Mouse (Mus musculus): ENCODE data around the gene Men1.
A peak's percentile ranks its signal among the peaks of the same experiment; 100 is the strongest.

Gene Men1

DNA sequence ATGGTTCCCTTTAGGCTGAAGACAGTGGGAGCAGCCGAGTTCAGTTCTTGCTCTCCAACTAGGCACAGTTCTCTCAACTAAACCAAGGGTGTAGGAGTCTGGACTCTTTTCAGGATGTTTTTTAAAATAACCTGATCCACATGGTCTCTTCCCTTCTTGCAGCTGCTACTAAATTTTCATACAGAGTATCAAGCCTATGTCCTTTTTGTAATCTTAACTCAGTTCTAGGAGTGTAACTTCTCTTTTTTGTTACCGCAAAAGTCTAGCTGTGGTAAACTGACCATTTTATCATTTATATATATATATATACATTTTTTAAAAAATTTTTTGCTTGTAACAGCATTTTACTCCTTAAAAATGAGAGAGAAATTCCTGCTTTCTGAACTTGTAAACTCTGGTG, 35.4 kb downstream of the Men1 start:
- DNase-seq (ENCODE audit: low spot score), result no peak

DNA sequence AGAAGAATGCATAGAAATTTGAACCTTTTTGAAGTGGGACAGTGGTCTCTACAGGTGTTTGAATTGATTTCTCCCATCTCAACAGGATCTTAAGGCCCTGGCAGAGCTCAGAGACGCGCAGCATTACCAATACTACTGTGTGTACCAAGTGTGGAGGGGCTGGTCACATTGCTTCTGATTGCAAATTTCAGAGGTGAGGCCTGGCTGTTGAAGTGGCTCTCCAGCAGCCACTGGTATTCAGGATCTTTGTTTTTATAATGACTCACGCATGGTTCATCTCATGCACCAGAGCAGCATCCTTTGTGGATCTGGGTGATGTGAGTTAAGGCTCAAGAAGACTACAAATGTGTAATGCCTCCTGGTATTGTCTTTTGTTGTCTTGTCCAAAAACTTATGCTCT, 37.7 kb downstream of the Men1 start:
- peak; percentile 63 for DNase-seq (ENCODE audit: low spot score)

DNA sequence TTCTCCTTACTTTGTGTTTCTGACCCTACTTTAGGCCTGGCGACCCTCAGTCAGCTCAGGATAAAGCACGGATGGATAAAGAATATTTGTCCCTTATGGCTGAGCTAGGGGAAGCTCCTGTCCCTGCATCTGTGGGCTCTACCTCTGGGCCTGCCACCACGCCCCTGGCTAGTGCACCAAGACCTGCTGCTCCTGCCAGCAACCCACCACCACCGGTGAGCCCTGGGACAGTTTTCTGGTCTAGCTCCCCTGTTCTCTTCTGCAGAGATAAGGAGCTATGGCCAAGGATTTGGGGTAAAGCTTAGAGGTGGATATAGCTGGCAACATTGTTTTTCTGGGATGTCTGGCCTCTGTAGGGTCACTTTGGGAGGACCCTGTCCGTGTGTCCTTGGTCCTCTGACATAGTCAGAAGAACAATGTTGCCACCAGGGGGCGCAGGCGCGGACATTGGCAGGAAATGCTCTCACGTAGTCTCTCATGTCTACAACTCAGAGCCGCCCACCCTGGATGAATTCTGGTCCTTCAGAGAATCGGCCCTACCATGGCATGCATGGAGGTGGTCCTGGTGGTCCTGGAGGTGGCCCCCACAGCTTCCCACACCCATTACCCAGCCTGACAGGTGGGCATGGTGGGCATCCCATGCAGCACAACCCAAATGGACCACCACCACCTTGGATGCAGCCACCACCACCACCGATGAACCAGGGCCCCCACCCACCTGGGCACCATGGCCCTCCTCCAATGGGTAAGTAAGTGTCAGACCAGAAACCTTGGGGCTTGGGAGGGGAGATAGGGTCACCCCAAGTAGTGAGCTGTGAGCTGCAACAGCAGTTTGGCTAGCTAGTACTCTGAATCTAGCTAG, 39.0 kb downstream of the Men1 start:
- peak; percentile 70 for DNase-seq (ENCODE audit: low spot score)

DNA sequence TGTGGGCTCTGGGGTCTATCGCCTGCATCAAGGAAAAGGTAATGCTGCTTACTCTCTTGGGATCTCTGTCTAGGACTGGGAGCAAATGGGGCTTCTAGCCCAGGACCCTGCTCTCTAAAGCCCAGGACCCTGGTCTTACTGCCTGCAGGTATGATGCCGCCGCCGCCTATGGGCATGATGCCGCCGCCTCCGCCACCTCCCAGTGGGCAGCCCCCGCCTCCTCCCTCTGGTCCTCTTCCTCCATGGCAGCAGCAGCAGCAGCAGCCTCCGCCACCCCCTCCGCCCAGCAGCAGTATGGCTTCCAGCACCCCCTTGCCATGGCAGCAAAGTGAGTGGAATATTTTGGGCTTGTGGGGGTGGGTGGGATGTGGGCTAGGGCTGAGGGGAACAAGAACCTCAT, 39.8 kb downstream of the Men1 start:
- no peak for DNase-seq (ENCODE audit: low spot score)

DNA sequence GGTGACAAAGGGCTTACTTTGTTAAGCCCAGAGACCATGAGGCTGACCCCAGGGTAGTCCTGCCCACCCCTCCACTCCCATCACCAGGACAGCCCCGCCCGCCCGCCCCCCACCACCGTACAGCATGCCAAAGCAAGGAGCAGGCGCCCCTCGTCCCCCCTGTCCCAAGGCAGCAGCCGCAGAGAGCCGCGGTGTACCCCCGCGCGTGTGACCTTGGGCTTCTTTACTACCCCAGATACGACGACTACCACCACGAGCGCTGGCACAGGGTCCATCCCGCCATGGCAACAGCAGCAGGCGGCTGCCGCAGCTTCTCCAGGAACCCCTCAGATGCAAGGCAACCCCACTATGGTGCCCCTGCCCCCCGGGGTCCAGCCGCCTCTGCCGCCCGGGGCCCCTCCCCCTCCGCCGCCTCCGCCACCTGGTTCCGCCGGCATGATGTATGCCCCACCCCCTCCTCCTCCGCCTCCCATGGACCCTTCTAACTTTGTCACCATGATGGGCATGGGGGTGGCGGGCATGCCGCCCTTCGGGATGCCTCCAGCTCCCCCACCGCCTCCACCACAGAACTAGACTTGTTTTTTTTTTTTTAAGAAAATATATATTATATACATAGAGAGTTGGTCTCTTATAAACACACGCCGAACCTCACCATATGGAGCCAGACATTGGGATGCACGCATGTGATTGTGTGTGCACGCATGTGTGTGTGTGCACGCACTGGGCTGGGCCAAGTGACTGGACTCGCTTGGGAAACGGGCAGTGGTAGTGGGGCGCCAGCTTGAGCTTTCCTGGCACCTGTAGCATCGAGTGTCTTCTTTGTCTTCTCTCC, 40.9 kb downstream of the Men1 start:
- no peak for DNase-seq (ENCODE audit: low spot score)

DNA sequence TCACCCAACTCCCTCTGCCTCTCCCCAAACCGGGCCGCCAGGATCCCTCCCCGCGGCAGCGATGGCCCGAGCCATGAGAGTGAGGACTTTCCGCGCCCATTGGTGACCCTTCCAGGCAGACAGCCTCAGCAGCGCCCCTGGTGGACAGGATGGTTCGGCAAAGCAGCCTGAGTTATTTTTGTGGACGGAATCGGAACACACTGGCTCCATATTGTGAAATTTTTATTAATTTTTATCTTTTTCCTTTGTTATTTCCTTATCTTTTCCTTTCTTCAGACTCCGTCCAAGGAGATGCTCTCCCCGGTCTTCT, 41.4 kb downstream of the Men1 start:
- no peak for DNase-seq (ENCODE audit: low spot score)

DNA sequence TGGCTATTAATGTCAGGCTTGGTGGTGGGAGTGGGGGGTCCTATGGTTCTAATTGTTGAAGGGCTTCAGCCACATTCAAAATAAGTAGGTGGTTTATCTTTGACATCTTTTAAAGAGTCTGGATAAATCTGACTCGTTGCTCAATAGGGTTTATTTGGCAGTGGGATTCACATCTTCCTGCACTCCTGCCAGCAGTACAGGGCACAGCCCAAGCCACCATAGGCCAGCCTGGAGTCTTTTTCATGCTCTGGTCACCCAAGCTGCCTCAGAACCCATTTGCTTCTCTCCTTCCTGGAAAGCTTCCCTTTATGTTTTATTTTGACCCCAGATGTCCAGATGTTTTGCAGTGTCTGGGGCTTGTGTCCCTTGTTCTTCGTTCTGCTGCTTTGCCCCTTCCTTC, 41.9 kb downstream of the Men1 start:
- no peak for DNase-seq (ENCODE audit: low spot score)

DNA sequence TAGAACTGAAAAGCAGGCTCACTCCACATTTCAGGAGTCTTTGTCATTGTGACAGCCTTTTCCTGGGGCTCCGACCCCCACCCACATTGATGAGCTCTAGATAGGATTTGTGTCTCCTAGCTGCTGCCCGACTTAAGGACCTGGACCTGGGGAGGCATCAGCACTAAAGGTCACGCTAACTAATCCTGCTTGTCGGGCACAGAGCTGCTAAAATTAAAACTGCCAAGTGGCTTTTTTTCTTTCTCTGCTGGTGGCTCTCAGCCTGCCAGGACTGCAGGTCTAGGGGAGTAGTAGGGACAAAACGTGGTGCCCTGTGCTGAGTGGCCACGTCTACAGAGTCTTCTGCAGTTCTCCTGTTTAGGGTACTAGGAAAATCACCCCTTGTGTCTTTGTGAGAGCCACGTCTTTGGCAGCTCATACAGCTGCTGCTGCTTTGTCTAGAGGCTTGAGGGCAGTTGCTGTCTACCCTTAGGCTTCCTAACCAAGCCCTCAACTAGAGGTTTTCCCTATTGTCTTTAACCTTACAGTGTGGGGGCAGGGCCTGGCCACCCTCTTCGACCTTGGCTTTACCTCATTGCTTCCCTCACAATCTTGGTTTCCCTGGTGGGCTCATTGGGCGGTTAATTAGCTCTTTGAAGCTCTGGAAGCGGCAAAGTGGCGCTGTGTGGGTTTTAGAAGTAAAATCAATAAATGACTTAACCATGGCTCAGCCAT, 42.7 kb downstream of the Men1 start:
- no peak for DNase-seq (ENCODE audit: low spot score)

DNA sequence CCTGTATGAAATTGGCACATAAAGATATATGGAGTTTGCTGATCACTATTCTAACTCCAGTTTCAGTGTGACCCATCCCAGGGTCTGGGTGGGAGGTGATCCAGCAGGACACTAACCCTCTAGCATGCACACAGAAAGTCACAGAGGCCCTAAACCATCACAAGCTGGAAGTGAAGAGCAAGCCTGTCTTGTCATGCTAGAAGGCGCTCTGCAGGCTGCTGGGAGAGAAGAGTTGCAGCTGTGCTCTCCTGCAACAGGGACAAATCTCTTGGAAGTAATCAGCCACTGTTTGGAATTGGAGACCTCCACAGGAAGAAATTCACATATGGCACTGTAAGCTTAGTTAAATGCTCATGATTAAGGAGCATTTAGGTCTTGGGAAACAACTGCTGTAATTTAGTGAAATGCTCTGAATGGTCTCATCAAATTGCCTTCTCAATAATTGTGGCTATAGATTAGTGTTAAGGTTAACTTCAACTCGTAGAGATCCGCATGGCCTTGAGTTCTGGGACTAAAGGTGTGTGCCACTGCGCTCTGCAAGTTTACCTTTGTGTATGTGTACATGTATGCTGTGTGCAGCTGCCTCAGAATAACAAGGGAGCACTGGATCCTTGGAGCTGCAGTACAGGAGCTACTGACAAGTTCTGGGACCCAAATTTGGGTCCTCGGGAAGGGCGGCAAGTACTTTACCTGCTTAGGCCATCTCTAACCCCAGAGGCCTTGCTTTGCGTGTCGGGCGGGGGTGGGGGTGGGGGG, 45.8 kb downstream of the Men1 start:
- DNase-seq (ENCODE audit: low spot score), result no peak

DNA sequence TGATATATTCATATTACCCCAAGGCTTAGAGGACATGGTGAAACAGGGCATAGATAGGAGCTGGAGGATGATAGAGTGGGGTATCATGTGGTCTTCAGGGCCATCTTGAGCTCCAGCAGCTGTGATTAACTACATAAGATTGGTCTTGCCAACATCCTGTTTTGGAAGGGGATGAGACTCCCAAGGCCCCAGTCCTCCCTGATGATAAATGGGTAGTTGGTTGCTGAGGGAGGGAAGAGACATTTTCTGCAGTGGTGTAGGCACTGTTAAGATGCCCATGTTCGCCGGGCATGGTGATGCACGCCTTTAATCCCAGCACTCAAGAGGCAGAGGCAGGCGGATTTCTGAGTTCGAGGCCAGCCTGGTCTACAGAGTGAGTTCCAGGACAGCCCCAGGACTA, 46.5 kb downstream of the Men1 start:
- DNase-seq (ENCODE audit: low spot score), result no peak

DNA sequence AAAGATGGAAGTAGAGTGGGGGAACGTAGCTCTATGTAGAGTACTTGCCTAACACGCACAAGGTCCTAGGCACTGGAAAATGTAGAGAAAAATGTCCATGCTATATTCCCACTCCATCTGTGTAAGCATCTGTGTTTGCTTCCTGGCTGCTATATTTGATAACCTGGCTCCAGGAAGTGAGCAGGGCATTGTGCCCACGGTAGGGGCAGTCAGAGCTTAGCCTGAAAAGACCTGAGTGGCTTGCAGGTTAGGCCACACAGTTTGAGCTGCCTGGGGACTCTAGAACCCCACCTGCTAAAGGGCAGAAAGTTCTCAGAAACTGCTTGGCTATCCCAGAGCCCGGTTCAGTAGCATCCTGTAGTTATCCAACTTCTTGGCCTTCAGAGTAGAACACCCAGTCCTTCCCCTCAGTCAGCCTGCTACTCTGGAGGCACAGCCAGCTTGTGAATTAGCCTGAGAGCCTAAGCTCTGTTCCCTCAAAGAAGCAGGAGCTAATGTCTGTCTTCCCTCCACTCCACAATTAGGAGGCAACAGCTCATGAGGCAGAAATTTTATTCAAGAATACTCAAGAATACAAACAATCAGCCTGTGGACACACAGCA, 47.6 kb downstream of the Men1 start:
- no peak for DNase-seq (ENCODE audit: low spot score)

DNA sequence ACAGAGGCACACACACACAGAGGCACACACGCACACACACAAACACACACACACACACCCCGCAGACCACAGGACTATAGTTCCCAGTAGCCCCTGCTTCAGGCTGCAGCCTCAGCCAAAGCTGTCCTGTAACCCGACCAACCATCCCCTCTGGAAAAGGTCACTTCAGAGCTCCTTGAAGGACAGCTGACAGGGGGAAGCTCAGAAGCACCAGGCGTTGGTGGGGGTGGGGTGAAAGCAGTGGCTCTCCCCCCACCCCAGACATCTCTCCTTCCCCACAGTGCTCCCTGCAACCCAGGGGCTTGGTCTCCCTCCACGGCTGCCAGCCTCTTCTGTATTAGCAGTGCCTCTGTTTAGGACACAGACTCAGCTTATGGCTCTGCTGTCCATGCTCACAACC, 48.7 kb downstream of the Men1 start:
- DNase-seq (ENCODE audit: low spot score), result no peak

DNA sequence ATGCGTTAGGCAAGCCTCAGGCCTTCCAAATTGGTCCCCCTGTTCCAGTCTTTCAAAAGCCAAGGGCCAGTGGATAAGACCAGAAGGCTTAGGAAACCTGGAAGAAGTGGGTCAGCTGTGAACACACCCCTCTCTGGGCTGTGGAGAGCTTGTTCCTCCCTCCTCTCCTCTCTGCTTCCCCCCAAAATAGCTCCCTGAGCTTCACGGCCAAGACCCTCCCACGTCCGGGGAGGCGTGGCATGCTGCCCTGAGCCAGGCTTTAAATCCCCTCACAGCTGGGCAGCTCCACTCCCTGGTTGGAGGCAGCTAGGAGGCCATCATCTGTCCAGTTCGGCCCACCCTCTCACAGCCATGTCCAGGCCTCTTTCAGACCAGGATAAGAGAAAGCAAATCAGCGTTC, 49.3 kb downstream of the Men1 start, which contains the start of gene Pygm:
Pygm (plus strand) TSS at position 272 of the 400 bp plus-strand sequence.
- no peak for DNase-seq (ENCODE audit: low spot score)

DNA sequence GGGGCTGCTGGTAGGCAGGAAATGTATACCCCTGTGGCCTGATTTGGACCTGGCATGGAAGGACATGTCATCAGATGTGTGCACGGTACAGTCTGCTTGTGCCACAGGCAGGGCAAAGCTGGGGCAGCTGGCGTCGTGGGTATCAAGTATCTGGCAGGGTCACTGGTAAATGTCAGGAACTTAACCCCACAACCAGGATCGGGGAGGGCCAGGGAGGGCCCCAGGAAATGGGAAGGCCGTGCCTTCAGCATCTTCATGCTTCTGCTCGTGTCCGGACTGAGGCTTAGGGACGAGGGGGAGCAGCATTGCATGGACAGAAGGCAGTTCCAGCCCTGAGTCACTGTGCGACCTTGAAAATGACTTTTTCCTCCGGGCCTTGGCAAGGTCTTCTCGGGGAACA, 50.2 kb downstream of the Men1 start:
- DNase-seq (ENCODE audit: low spot score), result no peak

DNA sequence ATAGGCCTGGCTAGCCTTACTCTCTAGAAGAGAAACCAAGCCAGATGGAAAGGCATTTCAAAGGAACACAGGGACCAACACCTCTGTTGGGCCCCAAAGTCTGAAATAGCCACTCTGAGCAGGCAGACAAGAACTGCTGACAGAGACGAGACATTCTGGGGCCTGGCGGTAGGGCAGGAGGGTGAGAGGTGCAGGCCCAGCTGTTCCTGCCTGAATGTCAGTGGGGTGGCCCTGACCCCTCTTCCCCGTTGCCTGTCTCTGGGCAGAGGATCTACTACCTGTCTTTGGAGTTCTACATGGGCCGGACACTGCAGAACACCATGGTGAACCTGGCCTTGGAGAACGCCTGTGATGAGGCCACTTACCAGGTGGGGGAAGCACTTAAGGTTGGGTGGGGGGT, 50.6 kb downstream of the Men1 start:
- no peak for DNase-seq (ENCODE audit: low spot score)

DNA sequence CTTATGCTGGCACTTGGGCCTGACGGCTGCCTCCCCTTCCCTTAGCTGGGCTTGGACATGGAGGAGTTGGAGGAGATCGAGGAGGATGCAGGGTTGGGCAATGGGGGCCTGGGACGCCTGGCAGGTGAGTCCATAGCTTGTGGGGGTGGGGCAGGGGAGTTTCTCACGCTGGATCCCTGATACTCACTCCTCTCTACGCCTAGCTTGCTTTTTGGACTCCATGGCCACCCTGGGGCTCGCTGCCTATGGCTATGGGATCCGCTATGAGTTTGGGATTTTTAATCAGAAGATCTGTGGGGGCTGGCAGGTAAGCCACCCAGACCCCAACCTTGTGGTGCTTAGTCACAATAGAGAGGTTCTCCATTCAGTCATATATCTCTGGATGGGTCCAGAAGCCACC, 51.0 kb downstream of the Men1 start:
- no peak for DNase-seq (ENCODE audit: low spot score)

DNA sequence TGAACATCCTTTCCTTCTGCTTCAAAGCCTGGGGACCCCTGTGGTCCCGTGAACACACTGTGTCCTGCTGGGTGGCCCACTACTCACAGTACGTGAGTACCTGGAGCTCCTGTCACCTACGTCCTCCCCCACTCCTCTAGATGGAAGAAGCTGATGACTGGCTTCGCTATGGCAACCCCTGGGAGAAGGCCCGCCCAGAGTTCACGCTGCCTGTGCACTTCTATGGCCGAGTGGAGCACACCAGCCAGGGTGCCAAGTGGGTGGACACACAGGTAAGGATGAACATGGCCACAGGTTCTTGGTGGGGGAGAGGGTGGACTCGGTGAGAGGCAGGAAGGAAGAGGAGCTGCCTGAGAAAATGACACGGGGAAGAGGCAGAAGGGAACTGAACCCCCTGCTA, 51.5 kb downstream of the Men1 start:
- no peak for DNase-seq (ENCODE audit: low spot score)

DNA sequence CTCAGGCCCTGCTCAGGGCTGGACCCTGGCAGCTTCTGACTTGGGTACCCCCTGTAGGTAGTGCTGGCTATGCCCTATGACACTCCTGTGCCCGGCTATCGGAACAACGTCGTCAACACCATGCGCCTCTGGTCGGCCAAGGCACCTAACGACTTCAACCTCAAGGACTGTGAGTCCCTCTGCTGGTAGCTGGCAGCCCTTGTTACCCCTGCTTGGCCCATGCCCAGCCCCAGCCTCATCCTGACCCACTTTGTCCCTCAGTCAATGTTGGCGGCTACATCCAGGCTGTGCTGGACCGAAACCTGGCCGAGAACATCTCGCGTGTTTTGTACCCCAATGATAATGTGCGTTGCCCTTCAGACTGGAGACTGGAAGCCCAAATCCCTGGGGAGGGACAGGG, 53.2 kb downstream of the Men1 start:
- DNase-seq (ENCODE audit: low spot score), result no peak

DNA sequence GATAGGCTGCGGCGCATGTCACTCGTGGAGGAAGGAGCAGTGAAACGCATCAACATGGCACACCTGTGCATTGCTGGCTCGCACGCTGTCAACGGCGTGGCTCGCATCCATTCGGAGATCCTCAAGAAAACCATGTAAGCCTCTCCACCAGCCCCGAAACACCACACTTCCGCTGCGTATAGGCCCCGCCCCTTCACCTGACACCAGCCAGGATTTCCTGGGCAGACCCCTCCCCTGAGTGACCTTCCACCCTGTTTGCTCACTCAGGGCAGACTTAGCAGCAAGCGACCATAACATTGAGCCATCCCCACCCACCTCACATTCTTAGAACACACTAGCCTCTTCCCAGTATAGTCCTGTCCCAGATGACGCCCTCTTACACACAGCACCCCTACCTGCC, 55.0 kb downstream of the Men1 start:
- no peak for DNase-seq (ENCODE audit: low spot score)

DNA sequence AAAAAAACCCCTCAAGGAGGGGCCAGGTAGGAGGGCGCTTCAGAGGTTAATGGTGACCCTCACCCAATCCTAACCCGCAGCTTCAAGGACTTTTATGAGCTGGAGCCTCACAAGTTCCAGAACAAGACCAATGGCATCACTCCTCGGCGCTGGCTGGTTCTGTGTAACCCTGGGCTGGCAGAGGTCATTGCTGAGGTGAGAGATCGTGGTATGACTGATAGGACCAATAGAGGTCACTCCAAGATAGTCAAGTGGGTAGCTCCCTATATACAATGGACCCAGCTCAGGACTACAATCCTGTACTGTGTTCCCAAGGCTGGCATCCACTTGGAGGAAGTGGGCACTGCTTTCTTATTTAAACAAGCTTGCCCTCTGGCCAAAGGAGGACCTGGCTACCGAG, 55.5 kb downstream of the Men1 start:
- no peak for DNase-seq (ENCODE audit: low spot score)
